Mouse (Mus musculus): ENCODE results near the gene H2-T23. TPM values are rescaled to one million over a fixed set of nuclear protein-coding genes. Genes with fewer than 3 reads are reported as not detected.
A peak's percentile ranks its signal among the peaks of the same experiment; 100 is the strongest.
"Not testable (repeated sequence)": the region's sequence is repeated elsewhere in the genome, so short reads cannot be mapped to it uniquely, and the experiment has no call there.

Gene H2-T23
- polyA plus RNA-seq, 1 experiment from 2014 or later: 10.2 TPM

- Histone ChIP-seq H3K4me2 (replicated peaks) (no peak overlapping the region), H3K4me3 (no peak overlapping the region), H3K9me3 (no peaks in the 10 kb centered on the region), H3K27ac (peak overlapping the region; percentile 30; the same call in 1 of the 2 replicates), H3K36me3 (no peaks in the 10 kb centered on the region), H3K4me1 (peaks cover 13% of the 10 kb centered on the region; the same call in 1 of the 2 replicates), H3K27me3 (no peaks in the 10 kb centered on the region), H3K9ac (no peak overlapping the region)
- ATAC-seq (ENCODE audit: insufficient number of reproducible peaks, insufficient read depth, low FRiP score, low TSS enrichment): no peak
- 89% methylated on average over 1 of the region's 1 CpGs for WGBS
These were observed 11.3 kb downstream of the H2-T23 start for GRCm38 (mm10) chr17:36021309-36021708.

GRCm38 (mm10) chr17:36020191-36021073 is 12.2 kb downstream of the H2-T23 start, which contains the start of gene H2-T24:
Gene H2-T24 (minus strand): TSS chr17:36020560.
- no peak within 1 kb of the TSS for H3K9ac ChIP-seq
- peak within 1 kb of the TSS; percentile 32 for H3K27ac ChIP-seq

GRCm38 (mm10) chr17:36019519-36019918 is 13.1 kb downstream of the H2-T23 start:
- no peak for ATAC-seq (ENCODE audit: insufficient number of reproducible peaks, insufficient read depth, low FRiP score, low TSS enrichment)

More at GRCm38 (mm10) chr17:36020191-36021073, 12.2 kb downstream of the H2-T23 start, which contains the start of gene H2-T24:
- 0 out of 2 replicates have a peak, but pooled peaks have one; percentile 60 for ATAC-seq (ENCODE audit: insufficient number of reproducible peaks, insufficient read depth, low FRiP score, low TSS enrichment)
- WGBS: 38% methylated on average over 15 of the region's 15 CpGs
- Histone ChIP-seq H3K4me1 (peaks cover 13% of the 10 kb centered on the region; the same call in 1 of the 2 replicates), H3K9me3 (no peaks in the 10 kb centered on the region), H3K4me2 (replicated peaks) (peak within 1 kb of the TSS; percentile 23), H3K27me3 (no peaks in the 10 kb centered on the region), H3K36me3 (no peaks in the 10 kb centered on the region), H3K4me3 (no peak within 1 kb of the TSS)

GRCm38 (mm10) chr17:36018979-36019378 is 13.7 kb downstream of the H2-T23 start:
- 72% methylated on average over 2 of the region's 2 CpGs for WGBS
- Histone ChIP-seq H3K4me1 (peaks cover 13% of the 10 kb centered on the region; the same call in 1 of the 2 replicates), H3K4me2 (replicated peaks) (no peak overlapping the region), H3K36me3 (peaks cover 12% of the 10 kb centered on the region), H3K27ac (no peak overlapping the region), H3K4me3 (no peak overlapping the region), H3K9ac (no peak overlapping the region), H3K9me3 (no peaks in the 10 kb centered on the region), H3K27me3 (no peaks in the 10 kb centered on the region)
- ATAC-seq (ENCODE audit: insufficient number of reproducible peaks, insufficient read depth, low FRiP score, low TSS enrichment): no peak

More at GRCm38 (mm10) chr17:36019519-36019918, 13.1 kb downstream of the H2-T23 start:
- H3K9ac ChIP-seq: no peak overlapping the region
- no peaks in the 10 kb centered on the region for H3K27me3 ChIP-seq
- peaks cover 7% of the 10 kb centered on the region for H3K36me3 ChIP-seq
- H3K4me3 ChIP-seq: no peak overlapping the region
- peaks cover 13% of the 10 kb centered on the region; the same call in 1 of the 2 replicates for H3K4me1 ChIP-seq
- 74% methylated on average over 3 of the region's 3 CpGs for WGBS
- H3K27ac ChIP-seq: no peak overlapping the region
- H3K4me2 ChIP-seq (replicated peaks): no peak overlapping the region
- H3K9me3 ChIP-seq: no peaks in the 10 kb centered on the region

GRCm38 (mm10) chr17:36017046-36017445 is 15.6 kb downstream of the H2-T23 start:
- Histone ChIP-seq H3K9me3 (no peaks in the 10 kb centered on the region), H3K27ac (no peak overlapping the region), H3K4me3 (no peak overlapping the region), H3K4me1 (peaks cover 3% of the 10 kb centered on the region; the same call in 1 of the 2 replicates), H3K36me3 (peaks cover 12% of the 10 kb centered on the region), H3K4me2 (replicated peaks) (no peak overlapping the region), H3K9ac (no peak overlapping the region), H3K27me3 (no peaks in the 10 kb centered on the region)
- WGBS: 89% methylated on average over 5 of the region's 5 CpGs
- no peak for ATAC-seq (ENCODE audit: insufficient number of reproducible peaks, insufficient read depth, low FRiP score, low TSS enrichment)

GRCm38 (mm10) chr17:36014977-36015376 is 17.7 kb downstream of the H2-T23 start:
- H3K27ac ChIP-seq: no peak overlapping the region
- no peak overlapping the region for H3K4me3 ChIP-seq
- 97% methylated on average over 5 of the region's 5 CpGs for WGBS
- no peak overlapping the region for H3K9ac ChIP-seq
- peaks cover 12% of the 10 kb centered on the region for H3K36me3 ChIP-seq
- H3K9me3 ChIP-seq: no peaks in the 10 kb centered on the region
- no peak for ATAC-seq (ENCODE audit: insufficient number of reproducible peaks, insufficient read depth, low FRiP score, low TSS enrichment)
- no peaks in the 10 kb centered on the region for H3K27me3 ChIP-seq
- H3K4me2 ChIP-seq (replicated peaks): no peak overlapping the region
- no peaks in the 10 kb centered on the region for H3K4me1 ChIP-seq

GRCm38 (mm10) chr17:36004409-36004808 is 28.2 kb downstream of the H2-T23 start:
- not testable (repeated sequence) for H3K4me3 ChIP-seq; H3K36me3 ChIP-seq; H3K27me3 ChIP-seq; ATAC-seq (ENCODE audit: insufficient number of reproducible peaks, insufficient read depth, low FRiP score, low TSS enrichment); H3K27ac ChIP-seq; H3K4me2 ChIP-seq (replicated peaks); H3K9me3 ChIP-seq; H3K4me1 ChIP-seq; H3K9ac ChIP-seq
- WGBS: 97% methylated on average over 7 of the region's 7 CpGs

- no peak overlapping the region for H3K4me3 ChIP-seq
- no peak for ATAC-seq (ENCODE audit: insufficient number of reproducible peaks, insufficient read depth, low FRiP score, low TSS enrichment)
- H3K9ac ChIP-seq: no peak overlapping the region
- no peak overlapping the region for H3K27ac ChIP-seq
- WGBS: 91% methylated on average over 7 of the region's 7 CpGs
- H3K36me3 ChIP-seq: no peaks in the 10 kb centered on the region
- no peak overlapping the region for H3K4me2 ChIP-seq (replicated peaks)
- H3K9me3 ChIP-seq: no peaks in the 10 kb centered on the region
- no peaks in the 10 kb centered on the region for H3K4me1 ChIP-seq
- no peaks in the 10 kb centered on the region for H3K27me3 ChIP-seq
These were observed 29.3 kb downstream of the H2-T23 start for GRCm38 (mm10) chr17:36003331-36003730.

- Histone ChIP-seq H3K4me2 (replicated peaks) (no peak overlapping the region), H3K27me3 (no peaks in the 10 kb centered on the region), H3K36me3 (no peaks in the 10 kb centered on the region), H3K9me3 (no peaks in the 10 kb centered on the region), H3K9ac (no peak overlapping the region), H3K4me3 (no peak overlapping the region), H3K4me1 (0 out of 2 replicates have a peak, but pooled peaks cover 3% of the 10 kb centered on the region), H3K27ac (no peak overlapping the region)
- 91% methylated on average over 6 of the region's 6 CpGs for WGBS
- no peak for ATAC-seq (ENCODE audit: insufficient number of reproducible peaks, insufficient read depth, low FRiP score, low TSS enrichment)
These were observed 30.7 kb downstream of the H2-T23 start for GRCm38 (mm10) chr17:36001966-36002365.

GRCm38 (mm10) chr17:36001121-36001897 is 31.3 kb downstream of the H2-T23 start:
- H3K27ac ChIP-seq: no peak overlapping the region
- no peaks in the 10 kb centered on the region for H3K36me3 ChIP-seq
- H3K4me1 ChIP-seq: 0 out of 2 replicates have a peak, but pooled peaks cover 3% of the 10 kb centered on the region
- no peak for ATAC-seq (ENCODE audit: insufficient number of reproducible peaks, insufficient read depth, low FRiP score, low TSS enrichment)
- no peak overlapping the region for H3K4me3 ChIP-seq
- WGBS: 94% methylated on average over 12 of the region's 12 CpGs
- H3K4me2 ChIP-seq (replicated peaks): no peak overlapping the region
- no peaks in the 10 kb centered on the region for H3K9me3 ChIP-seq
- no peak overlapping the region for H3K9ac ChIP-seq
- no peaks in the 10 kb centered on the region for H3K27me3 ChIP-seq

GRCm38 (mm10) chr17:36000349-36000748 is 32.3 kb downstream of the H2-T23 start:
- Histone ChIP-seq H3K4me2 (replicated peaks) (no peak overlapping the region), H3K9me3 (no peaks in the 10 kb centered on the region), H3K36me3 (no peaks in the 10 kb centered on the region), H3K27me3 (no peaks in the 10 kb centered on the region), H3K4me1 (peaks cover 6% of the 10 kb centered on the region), H3K27ac (no peak overlapping the region), H3K9ac (no peak overlapping the region), H3K4me3 (no peak overlapping the region)
- WGBS: 91% methylated on average over 4 of the region's 4 CpGs
- ATAC-seq (ENCODE audit: insufficient number of reproducible peaks, insufficient read depth, low FRiP score, low TSS enrichment): no peak
